Mouse (Mus musculus) erythroblast, embryonic 14.5 days (primary cell): ENCODE results near the gene Kmt2e. TPM values are rescaled to one million over a fixed set of nuclear protein-coding genes. Genes with fewer than 3 reads are reported as not detected.
"Not testable (repeated sequence)": the region's sequence is repeated elsewhere in the genome, so short reads cannot be mapped to it uniquely, and the experiment has no call there.

Experiments
- H3K27me3 ChIP-seq: 2 replicates; pipeline ENCODE4 v1.6.1; 2012; ENCODE audit warnings: inconsistent platforms; ENCODE audit not compliant: control insufficient read depth
- H3K36me3 ChIP-seq: 2 replicates; pipeline ENCODE4 v1.6.1; 2012; ENCODE audit warnings: mild to moderate bottlenecking, inconsistent platforms; ENCODE audit not compliant: control insufficient read depth
- H3K4me1 ChIP-seq: 2 replicates; pipeline ENCODE4 v1.6.1; 2012; ENCODE audit warnings: inconsistent platforms; ENCODE audit not compliant: control insufficient read depth
- H3K4me3 ChIP-seq: replicated peaks from 2 replicates; pipeline ENCODE3; 2012; ENCODE audit warnings: moderate library complexity, mild to moderate bottlenecking, inconsistent platforms
- H3K9me3 ChIP-seq: 2 replicates; pipeline ENCODE4 v1.6.1; 2012; ENCODE audit warnings: low read length, inconsistent platforms, mixed read lengths; ENCODE audit not compliant: control insufficient read depth
- GATA1 ChIP-seq: IDR thresholded peaks from 2 replicates; pipeline ENCODE4 v1.6.1; 2012; ENCODE audit warnings: low read length, inconsistent platforms, mixed read lengths
- TAL1 ChIP-seq: IDR thresholded peaks from 3 replicates; pipeline ENCODE4 v1.6.1; 2012; ENCODE audit warnings: low read length, inconsistent platforms, mixed read lengths
- polyA plus RNA-seq: library from polyadenylated mRNA; stranded (reverse); fragments of >175 nt; gene quantifications from 2 replicates; pipeline ENCODE4 v1.2.3, GENCODE M21; 2012

Gene Kmt2e
- polyA plus RNA-seq, 1 experiment: 1.4 TPM

DNA sequence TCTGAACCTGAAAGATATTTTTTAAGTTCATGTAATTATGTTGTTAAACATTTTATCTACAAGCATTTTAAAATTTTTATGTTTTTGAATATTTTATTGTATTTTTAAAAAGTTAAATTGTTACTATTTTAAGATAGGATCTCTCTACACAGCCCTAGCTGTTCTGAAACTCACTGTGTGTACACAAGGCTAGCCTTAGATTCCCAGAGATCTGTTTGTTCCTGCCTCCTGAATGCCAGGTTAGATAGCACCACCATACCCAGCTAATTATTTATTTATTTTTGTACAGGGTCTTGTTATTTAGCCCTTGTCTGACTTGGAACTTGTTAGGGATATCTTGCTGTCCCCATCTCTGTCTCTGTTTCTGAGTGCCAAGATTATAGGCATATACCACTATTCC is 6.3 kb downstream of the Kmt2e start:
- Histone ChIP-seq H3K27me3 (no peaks in the 10 kb centered on the region), H3K4me3 (no peak overlapping the region), H3K36me3 (peaks cover 24% of the 10 kb centered on the region), H3K4me1 (peaks cover 38% of the 10 kb centered on the region), H3K9me3 (no peaks in the 10 kb centered on the region)
- TF ChIP-seq TAL1 (no peak), GATA1 (no peak)

DNA sequence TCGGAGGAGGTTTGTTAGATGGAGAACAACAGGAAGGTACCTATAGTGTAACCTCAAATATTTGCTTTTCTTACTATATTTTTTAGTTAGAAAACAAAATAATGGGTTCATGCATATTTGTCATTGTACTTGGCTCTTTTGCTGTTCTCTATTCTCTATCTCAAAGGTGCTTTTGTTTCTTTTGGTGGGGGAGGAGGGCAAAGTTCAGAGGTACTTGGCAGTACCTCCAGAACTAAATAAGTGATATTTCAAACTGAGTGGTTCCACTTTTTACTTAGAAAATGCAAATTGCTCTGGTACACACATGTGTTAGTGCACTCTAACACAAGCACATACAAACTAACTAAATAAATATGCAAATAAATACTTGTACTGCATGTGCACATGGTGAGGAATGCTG is 7.7 kb downstream of the Kmt2e start:
- TF ChIP-seq TAL1 (no peak), GATA1 (no peak)
- H3K4me1 ChIP-seq: peaks cover 34% of the 10 kb centered on the region
- H3K36me3 ChIP-seq: peaks cover 30% of the 10 kb centered on the region
- no peaks in the 10 kb centered on the region for H3K27me3 ChIP-seq
- no peak overlapping the region for H3K4me3 ChIP-seq
- no peaks in the 10 kb centered on the region for H3K9me3 ChIP-seq

GRCm38 (mm10) chr5:23444411-23444810 is 10.2 kb downstream of the Kmt2e start:
- H3K9me3 ChIP-seq: no peaks in the 10 kb centered on the region
- H3K4me3 ChIP-seq: no peak overlapping the region
- H3K27me3 ChIP-seq: no peaks in the 10 kb centered on the region
- H3K4me1 ChIP-seq: peaks cover 27% of the 10 kb centered on the region
- TF ChIP-seq GATA1: no peak; the same call in 1 of the 2 replicates
- no peak for TF ChIP-seq TAL1
- peaks cover 37% of the 10 kb centered on the region for H3K36me3 ChIP-seq

DNA sequence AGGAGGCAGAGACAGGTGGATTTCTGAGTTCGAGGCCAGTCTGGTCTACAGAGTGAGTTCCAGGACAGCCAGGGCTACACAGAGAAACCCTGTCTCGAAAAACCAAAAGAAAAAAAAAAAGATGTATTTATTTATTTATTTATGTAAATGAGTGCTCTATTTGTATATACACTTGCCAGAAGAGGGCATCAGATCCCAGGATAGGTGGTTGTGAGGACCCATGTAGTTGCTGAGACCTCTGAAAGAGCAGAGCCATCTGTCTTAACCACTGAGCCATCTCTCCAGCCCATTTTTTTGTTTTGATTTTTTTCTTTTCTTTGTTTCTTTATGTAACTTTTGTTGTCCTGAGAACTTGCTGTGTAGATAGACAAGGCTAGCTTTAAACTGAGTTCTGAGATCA is 19.3 kb downstream of the Kmt2e start:
- not testable (repeated sequence) for H3K27me3 ChIP-seq, H3K9me3 ChIP-seq, H3K4me3 ChIP-seq, H3K4me1 ChIP-seq
- peaks cover 71% of the 10 kb centered on the region for H3K36me3 ChIP-seq

DNA sequence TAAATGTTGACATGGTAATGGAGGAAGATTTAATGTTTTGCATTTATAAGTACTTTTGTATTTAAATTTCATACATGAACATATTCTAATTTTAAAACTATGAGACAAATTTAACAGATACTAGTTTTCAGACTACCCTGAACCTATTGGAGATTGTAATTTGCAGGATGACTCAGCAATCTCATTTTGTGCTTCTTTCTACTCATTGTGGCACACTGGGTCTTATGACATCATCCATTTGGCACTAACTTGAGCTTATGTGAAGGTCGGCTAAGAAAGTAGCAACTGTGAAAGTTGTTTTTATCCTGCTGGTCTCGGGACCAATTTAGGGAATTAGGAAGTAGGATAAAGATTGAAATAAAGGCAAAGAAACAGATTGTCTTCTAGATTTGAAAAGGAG is 27.4 kb downstream of the Kmt2e start:
- Histone ChIP-seq H3K4me1 (peaks cover 14% of the 10 kb centered on the region), H3K9me3 (no peaks in the 10 kb centered on the region), H3K4me3 (no peak overlapping the region), H3K36me3 (peaks cover 90% of the 10 kb centered on the region), H3K27me3 (no peaks in the 10 kb centered on the region)
- TF ChIP-seq GATA1: no peak
- no peak for TF ChIP-seq TAL1

DNA sequence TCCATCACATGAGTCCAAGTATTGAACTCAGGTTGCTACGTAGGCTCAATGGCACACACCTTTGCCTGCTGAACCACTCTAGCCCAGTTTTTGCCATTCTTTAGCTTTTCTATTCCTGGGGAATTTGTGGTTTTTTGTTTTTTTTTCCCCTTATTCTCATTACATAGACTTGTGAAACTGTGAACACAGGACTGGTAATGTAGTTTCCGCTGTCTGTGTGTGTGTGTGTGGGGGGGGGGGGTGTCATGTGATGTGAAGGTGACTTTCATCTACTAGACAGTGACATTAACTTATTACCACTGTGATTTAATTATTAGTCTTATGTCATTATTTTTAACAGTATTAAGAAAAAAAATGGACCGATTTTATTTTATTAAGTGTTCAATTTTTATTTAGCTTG is 30.0 kb downstream of the Kmt2e start:
- peaks cover 92% of the 10 kb centered on the region for H3K36me3 ChIP-seq
- TF ChIP-seq TAL1: no peak
- no peak for TF ChIP-seq GATA1

GRCm38 (mm10) chr5:23464743-23465142 is 30.5 kb downstream of the Kmt2e start:
- Histone ChIP-seq H3K36me3 (peaks cover 92% of the 10 kb centered on the region), H3K27me3 (no peaks in the 10 kb centered on the region), H3K4me3 (no peak overlapping the region), H3K4me1 (peaks cover 6% of the 10 kb centered on the region), H3K9me3 (no peaks in the 10 kb centered on the region)
- no peak for TF ChIP-seq GATA1
- TF ChIP-seq TAL1: no peak

More for the DNA sequence above, 30.0 kb downstream of the Kmt2e start:
- H3K4me3 ChIP-seq: no peak overlapping the region
- H3K27me3 ChIP-seq: no peaks in the 10 kb centered on the region
- no peaks in the 10 kb centered on the region for H3K9me3 ChIP-seq
- peaks cover 6% of the 10 kb centered on the region for H3K4me1 ChIP-seq

GRCm38 (mm10) chr5:23466546-23466945 is 32.3 kb downstream of the Kmt2e start:
- H3K36me3 ChIP-seq: peaks cover 96% of the 10 kb centered on the region

GRCm38 (mm10) chr5:23473098-23473873 is 39.0 kb downstream of the Kmt2e start:
- H3K36me3 ChIP-seq: peaks cover 92% of the 10 kb centered on the region

More at GRCm38 (mm10) chr5:23466546-23466945, 32.3 kb downstream of the Kmt2e start:
- no peak for TF ChIP-seq TAL1
- no peak for TF ChIP-seq GATA1
- H3K9me3 ChIP-seq: no peaks in the 10 kb centered on the region
- H3K4me3 ChIP-seq: no peak overlapping the region
- peaks cover 2% of the 10 kb centered on the region; the same call in 1 of the 2 replicates for H3K4me1 ChIP-seq
- H3K27me3 ChIP-seq: no peaks in the 10 kb centered on the region

More at GRCm38 (mm10) chr5:23473098-23473873, 39.0 kb downstream of the Kmt2e start:
- H3K9me3 ChIP-seq: no peaks in the 10 kb centered on the region
- no peak overlapping the region for H3K4me3 ChIP-seq
- TF ChIP-seq GATA1 (no peak), TAL1 (no peak)
- H3K27me3 ChIP-seq: no peaks in the 10 kb centered on the region
- H3K4me1 ChIP-seq: no peaks in the 10 kb centered on the region
